Mouse (Mus musculus) limb, embryonic 12.5 days (tissue): ENCODE measurements at regions not wholly inside any gene's neighbourhood (a gene's known extent, or its start where the extent isn't known, plus 50 kb on each side); places are given as distances from the start of the nearest gene placed in this dataset.

Source experiments
- ATAC-seq: fragments of 200-750 bp; cut with Nextera tagmentation; 2 replicates; pipeline ENCODE4 v1.8.0; 2017; ENCODE audit warnings: low read depth, moderate TSS enrichment; ENCODE audit not compliant: insufficient number of reproducible peaks, insufficient read depth, low FRiP score, low TSS enrichment
- H3K27ac ChIP-seq: fragments of 300-500 bp; sonication (generic); 2 replicates; pipeline ENCODE4 v1.5.1; 2016; ENCODE audit warnings: mild to moderate bottlenecking, moderate library complexity
- H3K27me3 ChIP-seq: fragments of 300-500 bp; sonication (generic); 2 replicates; pipeline ENCODE4 v1.6.1; 2016; ENCODE audit warnings: mild to moderate bottlenecking, moderate library complexity
- H3K36me3 ChIP-seq: fragments of 300-500 bp; sonication (generic); 2 replicates; pipeline ENCODE4 v1.6.1; 2016; ENCODE audit warnings: mild to moderate bottlenecking, moderate library complexity
- H3K4me1 ChIP-seq: fragments of 300-500 bp; sonication (generic); replicated peaks from 2 replicates; pipeline ENCODE4 v1.6.1; 2016
- H3K4me2 ChIP-seq: fragments of 300-500 bp; sonication (generic); 2 replicates; pipeline ENCODE4 v1.6.1; 2016; ENCODE audit warnings: mild to moderate bottlenecking, moderate library complexity
- H3K4me3 ChIP-seq: fragments of 300-500 bp; sonication (generic); replicated peaks from 2 replicates; pipeline ENCODE4 v1.5.1; 2016; ENCODE audit warnings: mild to moderate bottlenecking
- H3K9ac ChIP-seq: fragments of 300-500 bp; sonication (generic); replicated peaks from 2 replicates; pipeline ENCODE4 v1.6.1; 2016; ENCODE audit warnings: mild to moderate bottlenecking, moderate library complexity
- H3K9me3 ChIP-seq: fragments of 300-500 bp; sonication (generic); 2 replicates; pipeline ENCODE4 v1.6.1; 2016; ENCODE audit warnings: mild to moderate bottlenecking, moderate library complexity
- WGBS: fragments of 180-500 bp; shearing (Covaris S2); methylation state at CpG from one replicate; pipeline ENCODE4 v1.1.7; 2016; 5-methylcytosine and 5-hydroxymethylcytosine counted together

DNA sequence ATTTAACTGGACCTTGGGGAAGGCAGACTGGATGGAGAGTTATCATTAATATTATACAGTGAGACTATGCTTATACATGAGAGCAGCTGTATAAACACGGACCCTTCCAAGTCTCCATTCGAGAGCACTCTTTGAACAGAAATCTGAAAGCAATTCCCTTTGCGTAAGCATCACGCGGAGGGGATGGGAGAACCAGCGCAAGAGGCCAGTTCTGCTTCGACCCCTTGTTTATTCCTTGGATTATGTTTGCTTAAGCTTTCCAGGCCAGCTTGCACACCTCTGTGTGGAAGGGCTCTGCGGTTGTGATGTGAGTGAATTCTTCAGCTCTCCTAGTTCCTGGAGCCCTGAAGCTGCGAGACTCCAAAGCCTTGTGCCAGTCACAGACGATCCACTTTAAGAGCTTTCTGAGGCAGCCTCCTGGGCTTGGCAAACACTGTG lies 109.2 kb upstream of the Fbxo11 start:
- Histone ChIP-seq H3K27ac (no peak overlapping the region), H3K4me1 (no peaks in the 10 kb centered on the region)
- ATAC-seq: no peak

GRCm38 (mm10) chr17:88175951-88176623 lies 111.0 kb upstream of the Fbxo11 start:
- no peak overlapping the region for H3K9ac ChIP-seq
- H3K9me3 ChIP-seq: 0 out of 2 replicates have a peak, but pooled peaks cover 4% of the 10 kb centered on the region
- no peak overlapping the region for H3K4me3 ChIP-seq
- ATAC-seq: no peak
- no peaks in the 10 kb centered on the region for H3K4me1 ChIP-seq
- no peaks in the 10 kb centered on the region for H3K27me3 ChIP-seq
- no peaks in the 10 kb centered on the region for H3K36me3 ChIP-seq
- no peak overlapping the region for H3K4me2 ChIP-seq
- no peak overlapping the region for H3K27ac ChIP-seq
- 81% methylated on average over 4 of the region's 4 CpGs for WGBS

More for the DNA sequence above, 109.2 kb upstream of the Fbxo11 start:
- Histone ChIP-seq H3K9ac (no peak overlapping the region), H3K27me3 (no peaks in the 10 kb centered on the region), H3K9me3 (0 out of 2 replicates have a peak, but pooled peaks cover 4% of the 10 kb centered on the region), H3K4me3 (no peak overlapping the region), H3K36me3 (no peaks in the 10 kb centered on the region), H3K4me2 (no peak overlapping the region)
- 78% methylated on average over 10 of the region's 10 CpGs for WGBS

DNA sequence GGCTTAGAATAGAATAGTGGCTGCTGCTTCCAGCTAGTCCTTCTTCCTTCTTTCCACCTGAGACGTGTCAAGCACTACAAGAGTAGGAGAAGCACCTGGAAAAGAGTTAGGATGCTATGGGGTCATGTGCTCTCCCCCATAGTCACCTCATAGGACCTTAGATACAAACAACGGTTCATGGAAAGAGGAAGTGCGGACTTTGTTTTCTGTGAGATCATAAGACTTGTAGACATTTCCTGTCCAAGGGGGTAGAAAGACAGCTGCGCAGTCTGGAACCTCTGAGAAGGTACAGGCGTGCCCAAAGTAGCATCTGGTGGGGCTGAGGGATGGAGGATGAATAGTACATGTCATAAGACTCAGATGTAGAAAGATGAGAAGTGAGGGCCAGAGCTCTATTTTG lies 125.6 kb upstream of the Fbxo11 start:
- no peak overlapping the region for H3K4me2 ChIP-seq
- H3K36me3 ChIP-seq: no peaks in the 10 kb centered on the region
- 89% methylated on average over 5 of the region's 5 CpGs for WGBS
- no peaks in the 10 kb centered on the region for H3K27me3 ChIP-seq
- no peak overlapping the region for H3K9ac ChIP-seq
- no peaks in the 10 kb centered on the region for H3K4me1 ChIP-seq
- no peaks in the 10 kb centered on the region for H3K9me3 ChIP-seq
- no peak overlapping the region for H3K4me3 ChIP-seq
- no peak for ATAC-seq
- H3K27ac ChIP-seq: no peak overlapping the region

- ATAC-seq: no peak
- Histone ChIP-seq H3K36me3 (no peaks in the 10 kb centered on the region), H3K4me2 (no peak overlapping the region)
Observed at GRCm38 (mm10) chr17:88191444-88191843, 126.4 kb upstream of the Fbxo11 start.

DNA sequence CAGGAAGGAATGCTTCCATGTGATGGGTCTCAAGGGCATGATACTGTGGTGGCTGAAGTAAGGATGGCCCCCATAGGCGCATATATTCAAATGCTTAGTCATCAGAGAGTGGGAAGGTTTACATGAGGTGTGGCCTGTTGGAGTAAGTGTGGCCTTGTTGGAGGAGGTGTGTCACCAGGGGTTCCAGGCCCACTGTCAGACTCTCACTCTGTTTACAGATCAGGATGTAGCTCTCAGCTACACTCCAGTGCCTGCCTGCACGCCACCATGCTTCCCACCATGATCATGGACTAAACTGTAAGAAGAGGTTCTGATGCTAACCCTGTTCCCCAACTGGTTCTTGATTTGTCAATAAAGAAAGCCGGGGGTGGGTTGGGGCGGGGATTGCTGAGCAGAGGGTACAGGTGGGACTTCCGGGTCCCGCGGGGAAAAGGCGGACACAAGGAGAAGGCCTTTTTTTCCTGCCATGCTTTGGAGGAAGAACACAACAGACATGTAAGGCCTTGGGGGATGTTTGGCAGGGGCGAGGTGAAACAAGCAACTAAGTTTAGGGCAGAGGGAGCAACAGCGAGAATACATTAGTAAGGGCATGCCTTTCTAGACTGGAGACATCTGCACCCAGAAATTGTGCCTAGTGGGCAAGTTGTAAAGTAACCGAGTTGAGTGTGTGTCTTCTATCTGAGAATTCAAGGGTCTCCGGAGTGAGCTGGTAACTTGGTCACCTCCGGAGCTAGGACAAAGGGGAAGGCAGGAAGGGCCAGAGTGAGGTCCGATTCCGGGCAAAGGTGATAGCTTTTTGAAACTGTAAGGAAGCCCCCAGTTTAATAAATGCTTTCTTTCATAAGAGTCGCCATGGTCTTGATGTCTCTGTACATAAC lies 127.1 kb upstream of the Fbxo11 start:
- H3K9me3 ChIP-seq: no peaks in the 10 kb centered on the region
- no peaks in the 10 kb centered on the region for H3K36me3 ChIP-seq
- no peak for ATAC-seq
- H3K4me3 ChIP-seq: no peak overlapping the region
- no peak overlapping the region for H3K27ac ChIP-seq
- H3K4me1 ChIP-seq: no peaks in the 10 kb centered on the region
- WGBS: 92% methylated on average over 16 of the region's 16 CpGs
- H3K9ac ChIP-seq: no peak overlapping the region
- no peaks in the 10 kb centered on the region for H3K27me3 ChIP-seq
- no peak overlapping the region for H3K4me2 ChIP-seq

More at GRCm38 (mm10) chr17:88191444-88191843, 126.4 kb upstream of the Fbxo11 start:
- H3K27ac ChIP-seq: no peak overlapping the region
- H3K9me3 ChIP-seq: no peaks in the 10 kb centered on the region
- no peak overlapping the region for H3K9ac ChIP-seq
- no peak overlapping the region for H3K4me3 ChIP-seq
- H3K4me1 ChIP-seq: no peaks in the 10 kb centered on the region
- 86% methylated on average over 2 of the region's 2 CpGs for WGBS
- no peaks in the 10 kb centered on the region for H3K27me3 ChIP-seq

DNA sequence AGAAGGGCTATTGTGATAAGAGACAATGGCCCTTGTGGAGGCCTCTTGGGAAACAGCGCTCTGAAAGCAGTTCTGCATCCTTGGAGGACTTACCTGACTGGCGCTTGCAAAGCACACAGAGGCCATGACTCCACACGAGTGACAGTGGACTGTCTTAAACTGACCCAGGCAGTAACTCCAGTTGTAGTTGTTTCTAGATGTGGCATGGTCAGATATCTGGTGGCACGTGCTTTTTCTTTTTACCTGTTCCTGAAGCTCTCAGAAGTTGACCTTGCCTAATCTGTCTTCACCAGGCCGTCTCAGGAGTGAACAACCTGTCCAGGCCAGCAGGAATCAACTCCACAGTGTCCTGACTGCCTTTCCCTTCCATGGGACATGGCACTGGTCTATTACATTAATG lies 129.6 kb upstream of the Fbxo11 start:
- Histone ChIP-seq H3K4me3 (no peak overlapping the region), H3K36me3 (no peaks in the 10 kb centered on the region), H3K27me3 (no peaks in the 10 kb centered on the region), H3K27ac (no peak overlapping the region), H3K9me3 (no peaks in the 10 kb centered on the region), H3K9ac (no peak overlapping the region), H3K4me2 (no peak overlapping the region), H3K4me1 (no peaks in the 10 kb centered on the region)
- 84% methylated on average over 5 of the region's 5 CpGs for WGBS
- no peak for ATAC-seq

GRCm38 (mm10) chr17:88195303-88195702 lies 130.2 kb upstream of the Fbxo11 start:
- H3K36me3 ChIP-seq: no peaks in the 10 kb centered on the region
- no peak overlapping the region for H3K27ac ChIP-seq
- H3K27me3 ChIP-seq: no peaks in the 10 kb centered on the region
- no peaks in the 10 kb centered on the region for H3K4me1 ChIP-seq
- 93% methylated on average over 2 of the region's 2 CpGs for WGBS
- no peak overlapping the region for H3K4me2 ChIP-seq
- no peaks in the 10 kb centered on the region for H3K9me3 ChIP-seq
- H3K4me3 ChIP-seq: no peak overlapping the region
- no peak overlapping the region for H3K9ac ChIP-seq
- no peak for ATAC-seq

DNA sequence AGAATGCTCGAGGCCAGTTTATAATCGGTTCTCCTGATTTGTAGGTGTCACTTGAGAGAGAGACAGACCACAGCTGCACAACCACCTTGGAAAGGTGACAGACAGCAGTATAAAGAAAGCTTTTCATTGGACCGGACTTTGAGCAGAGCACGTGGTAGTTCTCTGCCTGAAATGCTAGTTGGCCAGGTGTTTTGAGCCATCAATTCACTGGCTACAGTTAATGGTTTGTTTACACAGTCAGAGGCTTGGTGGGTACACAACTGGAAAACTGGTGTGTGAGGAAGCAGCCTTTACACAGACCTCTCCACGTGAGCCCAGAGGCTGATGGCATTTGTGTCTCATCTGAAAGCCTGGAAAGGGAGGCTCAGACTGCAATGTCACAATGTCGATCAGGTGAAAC lies 130.8 kb upstream of the Fbxo11 start:
- ATAC-seq: no peak
- Histone ChIP-seq H3K36me3 (no peaks in the 10 kb centered on the region), H3K4me1 (no peaks in the 10 kb centered on the region), H3K4me2 (no peak overlapping the region), H3K27ac (no peak overlapping the region), H3K9me3 (no peaks in the 10 kb centered on the region), H3K27me3 (no peaks in the 10 kb centered on the region), H3K9ac (no peak overlapping the region), H3K4me3 (no peak overlapping the region)
- WGBS: 66% methylated on average over 6 of the region's 6 CpGs

DNA sequence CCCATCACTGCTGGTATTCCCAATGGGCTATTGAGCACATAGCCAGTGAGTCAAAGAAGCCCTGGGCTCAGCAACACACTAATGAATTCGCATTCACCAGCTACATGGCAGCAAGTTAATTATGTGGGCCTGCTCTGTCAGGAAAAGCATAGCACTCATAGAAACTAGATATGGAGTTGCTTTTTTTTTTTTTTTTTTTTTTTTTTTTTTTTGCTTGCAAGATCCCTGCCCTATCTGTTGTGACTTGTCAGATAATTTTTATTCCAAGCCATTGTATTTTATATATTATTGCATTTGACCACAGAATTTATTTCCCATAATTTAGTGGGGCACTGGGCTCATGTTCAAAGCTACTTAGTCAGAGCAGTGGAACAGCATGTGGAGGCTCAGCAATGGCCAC lies 131.2 kb upstream of the Fbxo11 start:
- no peak overlapping the region for H3K9ac ChIP-seq
- H3K9me3 ChIP-seq: no peaks in the 10 kb centered on the region
- no peaks in the 10 kb centered on the region for H3K36me3 ChIP-seq
- H3K4me2 ChIP-seq: no peak overlapping the region
- H3K4me1 ChIP-seq: no peaks in the 10 kb centered on the region
- H3K4me3 ChIP-seq: no peak overlapping the region
- H3K27me3 ChIP-seq: no peaks in the 10 kb centered on the region
- H3K27ac ChIP-seq: no peak overlapping the region
- WGBS: 80% methylated on average over 1 of the region's 1 CpGs
- ATAC-seq: no peak

DNA sequence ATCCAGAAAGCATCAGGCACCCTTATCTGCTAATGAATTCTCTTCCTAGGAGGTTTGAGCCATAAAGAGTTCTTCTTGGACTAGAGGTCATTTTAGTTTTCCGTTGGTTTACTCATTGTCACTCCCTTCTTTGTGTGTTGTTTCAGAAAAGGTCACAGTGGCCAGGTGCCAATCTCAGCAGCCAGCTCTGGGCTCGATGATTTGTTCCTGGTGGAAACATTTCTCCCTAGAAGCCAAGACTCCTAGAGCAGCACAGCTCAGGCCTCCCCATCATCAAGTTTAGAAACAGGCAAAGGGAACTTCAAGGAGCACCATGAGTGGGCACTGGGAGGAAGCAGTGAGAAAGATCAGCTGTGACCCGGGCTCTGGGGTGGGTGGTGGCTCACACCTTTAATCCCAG lies 132.3 kb upstream of the Fbxo11 start:
- no peak for ATAC-seq
- no peak overlapping the region for H3K4me2 ChIP-seq
- H3K9ac ChIP-seq: no peak overlapping the region
- no peaks in the 10 kb centered on the region for H3K36me3 ChIP-seq
- H3K4me1 ChIP-seq: no peaks in the 10 kb centered on the region
- no peak overlapping the region for H3K4me3 ChIP-seq
- H3K9me3 ChIP-seq: no peaks in the 10 kb centered on the region
- no peaks in the 10 kb centered on the region for H3K27me3 ChIP-seq
- WGBS: 72% methylated on average over 3 of the region's 3 CpGs
- H3K27ac ChIP-seq: no peak overlapping the region

GRCm38 (mm10) chr17:88201249-88201970 lies 136.3 kb upstream of the Fbxo11 start:
- Histone ChIP-seq H3K4me2 (no peak overlapping the region), H3K4me1 (no peaks in the 10 kb centered on the region), H3K36me3 (no peaks in the 10 kb centered on the region), H3K9ac (no peak overlapping the region), H3K27ac (no peak overlapping the region), H3K9me3 (no peaks in the 10 kb centered on the region), H3K4me3 (no peak overlapping the region), H3K27me3 (no peaks in the 10 kb centered on the region)
- WGBS: 83% methylated on average over 12 of the region's 12 CpGs
- ATAC-seq: no peak
